Mouse (Mus musculus) macrophage (primary cell): Measurements from ENCODE around the gene Schip1. TPM values are rescaled to one million over a fixed set of nuclear protein-coding genes. Genes with fewer than 3 reads are reported as not detected.

ENCODE experiments used
- H3K27ac ChIP-seq: fragments of 350-480 bp; formaldehyde crosslinking; 2 replicates; pipeline ENCODE4 v1.9.0; 2021
- H3K36me3 ChIP-seq: fragments of 350-480 bp; formaldehyde crosslinking; 2 replicates; pipeline ENCODE4 v1.9.0; 2021; ENCODE audit errors: inconsistent target
- H3K4me3 ChIP-seq: fragments of 350-480 bp; formaldehyde crosslinking; 2 replicates; pipeline ENCODE4 v1.9.0; 2021; ENCODE audit errors: inconsistent target
- H3K79me2 ChIP-seq: fragments of 350-480 bp; formaldehyde crosslinking; 2 replicates; pipeline ENCODE4 v1.9.0; 2021; ENCODE audit errors: inconsistent target
- WGBS: methylation state at CpG from one replicate; pipeline ENCODE4 v1.1.7; 2026; ENCODE audit warnings: inconsistent platforms; ENCODE audit not compliant: missing documents; 5-methylcytosine and 5-hydroxymethylcytosine counted together
- polyA plus RNA-seq: library from polyadenylated mRNA; stranded (reverse); fragments of 250-400 nt; gene quantifications from 3 replicates; pipeline ENCODE4 v1.2.4, GENCODE M21; 2018; ENCODE audit warnings: inconsistent platforms

Schip1 gene
- polyA plus RNA-seq, 1 experiment from 2014 or later, result not detected

DNA sequence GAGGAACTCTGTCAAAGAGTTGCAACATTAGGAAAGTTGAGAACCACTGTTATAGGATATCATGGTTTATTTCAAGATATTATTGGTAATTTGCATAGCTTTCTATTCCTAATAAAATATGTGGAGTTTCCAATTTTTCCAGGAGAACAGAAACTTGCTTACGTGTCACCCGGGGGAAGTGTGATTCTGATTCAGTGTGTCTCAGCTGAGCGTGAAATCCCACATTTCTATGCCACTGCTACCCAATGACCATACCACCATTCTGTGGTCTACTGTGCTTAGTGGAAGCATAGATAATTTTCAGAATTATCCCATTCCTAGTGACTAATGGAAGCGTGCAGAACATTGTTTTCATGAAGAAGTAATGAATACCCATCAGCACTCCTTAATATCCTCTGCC, 532.3 kb downstream of the Schip1 start:
- Histone ChIP-seq H3K79me2 (no peaks in the 10 kb centered on the region), H3K27ac (no peak overlapping the region), H3K36me3 (no peaks in the 10 kb centered on the region), H3K4me3 (no peak overlapping the region)
- 85% methylated on average over 4 of the region's 4 CpGs for whole genome bisulfite sequencing

DNA sequence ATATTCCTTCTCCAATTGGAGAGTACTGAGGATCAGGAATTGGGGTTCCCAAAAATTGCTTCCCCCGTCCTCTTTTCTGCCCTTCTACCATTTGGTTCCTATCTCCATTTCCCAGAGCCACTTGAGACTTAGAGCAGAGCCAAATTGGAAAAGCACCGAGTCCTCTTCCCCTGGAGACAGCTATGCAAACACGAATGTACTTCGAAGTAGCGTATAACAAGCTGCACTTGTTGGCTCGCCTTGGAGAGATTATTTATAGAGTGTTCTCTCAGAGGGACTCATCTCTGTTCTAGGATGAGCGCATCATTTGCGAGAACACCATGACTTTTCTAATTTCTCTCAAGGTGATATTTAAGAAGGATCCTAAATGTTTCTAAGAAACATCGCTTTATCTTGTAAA, 538.3 kb downstream of the Schip1 start:
- no peaks in the 10 kb centered on the region for H3K36me3 ChIP-seq
- no peaks in the 10 kb centered on the region for H3K79me2 ChIP-seq
- H3K27ac ChIP-seq, result no peak overlapping the region
- H3K4me3 ChIP-seq, result no peak overlapping the region
- WGBS, result 95% methylated on average over 9 of the region's 9 CpGs

DNA sequence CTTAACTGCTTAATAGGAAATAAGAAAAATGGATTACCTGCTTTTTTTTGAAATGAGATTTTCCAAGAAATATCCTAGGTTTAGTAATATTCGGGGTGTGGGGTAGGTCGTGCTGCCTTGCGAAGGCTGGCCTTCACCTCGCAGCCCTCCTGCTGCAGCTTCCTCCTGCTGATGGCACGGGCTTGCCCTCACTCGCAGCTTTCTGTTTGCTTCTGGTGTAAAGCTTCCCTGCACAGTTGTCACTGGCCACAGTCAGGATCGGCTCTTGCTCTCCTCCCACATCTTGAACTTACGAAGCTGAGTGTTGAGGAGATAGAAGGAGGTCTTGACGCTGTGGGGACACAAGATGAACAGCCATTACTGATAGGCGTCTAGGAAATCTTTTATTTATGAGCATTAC, 539.9 kb downstream of the Schip1 start:
- no peaks in the 10 kb centered on the region for H3K79me2 ChIP-seq
- no peak overlapping the region for H3K27ac ChIP-seq
- no peak overlapping the region for H3K4me3 ChIP-seq
- 69% methylated on average over 10 of the region's 10 CpGs for WGBS
- no peaks in the 10 kb centered on the region for H3K36me3 ChIP-seq

DNA sequence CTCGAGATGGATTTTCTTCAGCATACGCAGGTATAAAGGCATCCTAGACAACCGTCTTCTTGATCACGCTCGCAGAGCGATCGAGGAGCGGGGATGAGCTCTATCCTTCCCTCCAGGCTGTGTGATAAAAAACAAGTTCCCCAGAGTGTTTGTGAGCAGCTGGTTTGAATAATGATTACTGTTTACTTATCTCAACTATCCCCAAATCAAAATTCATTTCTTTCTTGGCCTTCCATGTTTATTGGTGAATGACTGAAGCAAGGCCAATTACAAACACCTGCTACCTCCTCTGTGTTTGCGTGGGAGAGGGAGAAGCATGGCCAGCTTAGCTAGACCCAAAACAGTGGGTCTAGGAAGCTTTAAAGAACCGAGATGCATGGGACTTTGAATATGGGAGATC, 540.4 kb downstream of the Schip1 start:
- Histone ChIP-seq H3K36me3 (no peaks in the 10 kb centered on the region), H3K4me3 (no peak overlapping the region), H3K79me2 (no peaks in the 10 kb centered on the region), H3K27ac (no peak overlapping the region)
- WGBS, result 95% methylated on average over 10 of the region's 10 CpGs

DNA sequence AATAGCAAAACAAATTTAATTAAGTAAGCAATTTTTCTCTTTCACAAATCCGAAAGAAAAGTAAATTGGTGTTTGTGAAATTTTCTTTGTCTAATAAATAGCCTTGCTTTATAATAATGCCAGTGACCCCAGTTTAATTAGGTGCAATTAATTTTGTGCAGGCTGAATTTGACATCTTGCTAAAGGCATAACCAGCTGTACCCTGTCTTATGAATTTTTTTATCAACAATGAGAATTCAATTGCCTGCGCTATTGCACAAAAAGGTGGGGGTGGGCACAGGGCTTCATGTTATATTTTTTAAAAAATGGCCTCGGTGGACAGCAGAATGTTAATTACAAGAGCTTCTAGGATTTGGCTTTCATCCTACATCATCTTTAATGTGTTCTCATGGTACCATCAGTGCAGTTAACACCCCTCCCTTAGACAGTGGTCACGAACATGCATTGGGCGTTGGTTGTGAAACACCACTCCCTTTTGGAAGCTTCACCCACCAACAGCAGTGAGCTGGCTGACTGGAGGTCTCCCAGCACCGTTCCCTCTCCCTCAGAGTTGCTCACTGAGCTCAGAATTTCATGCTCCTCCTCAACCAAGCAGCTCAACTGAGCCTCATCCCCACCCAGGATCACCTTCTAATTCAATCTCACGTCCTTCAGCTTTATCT, 541.5 kb downstream of the Schip1 start:
- WGBS, result 73% methylated on average over 7 of the region's 7 CpGs
- Histone ChIP-seq H3K4me3 (no peak overlapping the region), H3K27ac (no peak overlapping the region), H3K36me3 (no peaks in the 10 kb centered on the region), H3K79me2 (no peaks in the 10 kb centered on the region)

DNA sequence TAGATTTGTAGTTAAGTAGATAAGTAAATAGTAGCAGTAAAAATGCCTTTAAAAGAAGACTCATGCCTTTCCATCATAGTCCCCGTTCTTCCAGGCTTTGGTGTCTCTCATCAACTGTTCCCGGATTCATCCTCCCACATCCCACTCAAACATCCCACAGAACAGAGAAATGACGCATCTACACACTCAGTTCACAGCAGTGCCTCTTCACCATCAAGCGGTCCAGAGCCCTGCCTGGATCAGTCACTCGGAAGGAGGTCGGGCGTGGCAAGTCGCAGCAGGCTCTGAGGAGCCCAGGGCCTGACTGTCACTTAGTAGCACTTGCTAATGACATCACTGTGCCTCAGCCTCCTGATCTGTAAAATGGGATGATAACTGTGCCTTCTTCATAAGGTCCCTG, 542.1 kb downstream of the Schip1 start:
- Histone ChIP-seq H3K4me3 (no peak overlapping the region), H3K27ac (no peak overlapping the region), H3K79me2 (no peaks in the 10 kb centered on the region), H3K36me3 (no peaks in the 10 kb centered on the region)
- 100% methylated on average over 7 of the region's 8 CpGs for WGBS

DNA sequence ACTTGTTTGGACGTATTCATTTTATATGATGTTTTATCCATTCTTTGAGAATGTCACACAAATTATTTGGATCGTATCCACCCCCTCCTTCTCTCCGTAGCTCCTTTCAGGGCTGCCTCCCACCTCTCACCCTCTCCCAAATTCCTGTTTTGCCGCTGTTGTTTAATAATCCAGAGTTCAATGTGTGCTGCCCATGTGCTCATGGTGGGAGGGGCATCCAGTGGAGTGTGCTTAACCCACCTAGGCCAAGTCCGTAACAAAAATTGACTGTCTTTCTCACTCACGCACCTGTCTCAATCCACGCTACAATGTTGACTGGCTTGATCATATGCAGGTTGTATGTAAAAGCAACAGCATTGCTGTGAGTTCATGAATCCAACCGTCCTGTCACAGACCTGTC, 542.7 kb downstream of the Schip1 start:
- Histone ChIP-seq H3K4me3 (no peak overlapping the region), H3K27ac (no peak overlapping the region), H3K79me2 (no peaks in the 10 kb centered on the region), H3K36me3 (no peaks in the 10 kb centered on the region)
- 95% methylated on average over 8 of the region's 8 CpGs for WGBS

DNA sequence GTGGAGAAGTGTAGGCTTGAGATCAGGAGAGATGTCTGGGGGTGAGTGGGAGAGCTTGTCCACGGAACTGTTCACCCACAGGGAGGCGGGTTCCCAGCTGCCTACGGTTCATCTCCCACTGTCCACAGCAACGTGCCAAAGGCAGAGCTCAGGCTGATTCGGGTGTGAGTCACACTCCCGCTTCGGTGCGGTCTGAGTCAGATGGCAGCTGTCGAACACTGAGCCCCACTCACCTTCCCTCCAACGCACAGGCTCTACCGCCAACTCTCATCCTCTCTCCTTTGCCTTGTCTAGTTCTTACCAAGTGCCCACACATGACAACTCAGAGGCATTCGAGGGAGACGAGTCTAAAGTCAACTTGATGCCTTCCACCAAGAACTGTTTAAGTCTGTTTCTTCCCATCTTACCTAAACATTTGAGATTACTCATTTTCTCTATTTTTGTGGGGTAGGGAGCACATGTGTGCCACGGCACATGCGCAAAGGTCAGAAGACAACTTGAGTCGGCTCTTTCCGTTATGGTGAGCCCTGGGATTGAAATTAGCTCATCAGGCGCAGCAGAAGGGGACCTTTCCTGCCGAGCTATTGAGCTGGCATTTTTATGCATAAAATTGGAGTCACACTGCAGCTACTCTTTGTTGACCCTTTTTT, 544.4 kb downstream of the Schip1 start:
- H3K27ac ChIP-seq, result no peak overlapping the region
- 83% methylated on average over 19 of the region's 19 CpGs for WGBS
- no peaks in the 10 kb centered on the region for H3K79me2 ChIP-seq
- H3K36me3 ChIP-seq, result no peaks in the 10 kb centered on the region
- no peak overlapping the region for H3K4me3 ChIP-seq

DNA sequence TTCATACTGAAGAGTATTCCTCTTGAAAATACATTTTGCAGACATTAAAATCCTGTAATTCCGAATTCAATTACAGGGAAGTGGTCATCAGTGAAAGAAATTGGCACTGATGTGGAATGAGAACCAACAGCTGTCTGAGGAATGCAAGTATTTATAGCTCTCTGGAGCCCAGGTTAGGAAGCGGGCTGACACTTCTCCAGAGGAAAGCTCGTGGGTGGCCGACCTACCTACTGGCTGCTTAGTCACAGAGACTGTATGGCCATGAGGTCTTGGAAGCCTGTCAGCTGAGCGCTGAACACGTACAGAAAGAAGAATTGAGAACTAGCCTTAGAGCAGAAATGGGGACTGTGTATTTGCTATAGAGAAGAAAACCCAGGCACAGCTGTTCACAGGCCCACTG, 545.4 kb downstream of the Schip1 start:
- 50% methylated on average over 6 of the region's 6 CpGs for WGBS
- no peaks in the 10 kb centered on the region for H3K36me3 ChIP-seq
- H3K79me2 ChIP-seq, result no peaks in the 10 kb centered on the region
- no peak overlapping the region for H3K4me3 ChIP-seq
- H3K27ac ChIP-seq, result no peak overlapping the region

DNA sequence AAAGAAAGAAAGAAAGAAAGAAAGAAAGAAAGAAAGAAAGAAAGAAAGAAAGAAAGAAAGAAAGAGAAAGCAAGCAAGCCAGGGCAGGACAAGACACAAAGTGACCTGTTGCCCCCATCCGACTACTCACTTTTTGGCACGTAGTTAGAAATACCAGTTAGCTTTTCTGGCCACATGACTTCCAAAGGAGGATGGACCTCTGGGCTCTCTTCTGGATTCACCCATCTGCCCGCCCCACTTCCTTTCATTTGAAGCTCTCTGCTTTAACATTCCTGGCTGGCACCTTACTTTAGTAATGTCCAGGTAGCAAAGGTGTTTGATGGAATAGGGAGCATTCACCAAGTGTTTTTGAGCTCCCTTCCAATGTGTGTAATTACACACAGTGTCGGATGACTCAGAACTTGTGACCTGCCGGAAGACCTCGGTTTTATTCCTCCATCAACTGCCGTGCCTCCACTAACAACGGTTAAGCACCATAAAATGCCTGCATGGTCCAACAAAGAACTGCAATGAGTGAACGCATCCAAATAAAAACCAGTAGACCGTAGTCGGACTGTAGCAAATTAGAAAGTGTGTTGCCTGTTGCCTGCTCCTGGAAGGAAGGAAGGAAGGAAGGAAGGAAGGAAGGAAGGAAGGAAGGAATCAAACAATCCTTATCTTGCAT, 546.1 kb downstream of the Schip1 start:
- H3K27ac ChIP-seq, result no peak overlapping the region
- H3K79me2 ChIP-seq, result no peaks in the 10 kb centered on the region
- H3K4me3 ChIP-seq, result no peak overlapping the region
- 91% methylated on average over 11 of the region's 11 CpGs for WGBS
- no peaks in the 10 kb centered on the region for H3K36me3 ChIP-seq

DNA sequence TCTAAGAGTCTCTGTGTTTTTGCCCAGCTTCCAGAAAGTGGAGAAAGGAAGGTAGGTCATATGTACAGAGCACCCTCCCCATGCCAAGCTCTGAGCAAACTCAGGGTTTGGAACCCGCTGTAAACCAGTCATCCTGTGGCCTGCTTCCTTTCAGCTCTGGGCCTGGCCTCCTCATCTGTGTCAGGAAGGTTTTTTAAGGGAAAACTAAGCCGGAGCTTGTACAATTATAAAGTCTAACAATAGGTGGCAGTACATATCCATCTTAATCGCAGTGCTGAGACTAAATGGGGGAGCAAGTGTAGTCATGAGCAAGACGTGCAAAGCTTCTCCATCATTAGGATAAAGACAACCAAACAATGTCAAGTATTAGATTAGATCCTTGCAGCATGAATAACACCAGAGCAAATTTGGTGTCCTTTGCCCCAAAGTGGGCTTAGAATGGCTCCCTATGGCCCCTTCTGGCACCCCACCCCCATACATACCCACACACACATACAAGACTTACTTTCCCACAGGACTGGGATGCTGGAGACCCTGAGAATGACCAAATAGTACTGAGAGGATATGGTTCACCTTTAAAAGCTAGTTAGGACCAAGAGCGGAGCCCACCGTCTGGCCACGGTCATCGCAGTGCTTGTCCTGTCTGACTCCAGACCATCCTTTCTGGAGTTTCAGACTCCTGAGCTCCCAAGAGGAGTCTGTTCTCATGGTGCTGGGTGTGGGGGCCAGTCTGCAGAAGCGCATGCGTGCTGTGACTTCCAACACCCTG, 550.6 kb downstream of the Schip1 start:
- no peak overlapping the region for H3K27ac ChIP-seq
- H3K4me3 ChIP-seq, result no peak overlapping the region
- H3K36me3 ChIP-seq, result no peaks in the 10 kb centered on the region
- H3K79me2 ChIP-seq, result no peaks in the 10 kb centered on the region
- WGBS, result 41% methylated on average over 10 of the region's 10 CpGs

DNA sequence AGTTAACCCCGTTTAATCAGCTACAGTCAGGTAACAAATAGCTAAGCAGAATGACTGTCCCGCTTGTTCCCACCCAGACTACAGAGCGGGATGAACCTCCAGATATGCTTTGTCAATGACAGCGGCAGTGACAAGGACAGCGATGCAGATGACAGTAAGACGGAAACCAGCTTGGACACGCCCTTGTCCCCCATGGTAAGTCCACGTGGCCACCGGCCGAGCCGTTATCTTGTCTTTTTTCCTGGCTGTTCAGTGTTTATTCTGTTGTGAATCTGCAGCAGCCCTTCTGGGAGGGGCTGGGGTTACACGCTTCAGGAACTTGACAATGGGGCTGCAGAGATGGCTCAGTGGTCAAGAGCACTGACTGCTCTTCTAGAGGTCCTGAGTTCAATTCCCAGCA, 551.8 kb downstream of the Schip1 start:
- Histone ChIP-seq H3K27ac (no peak overlapping the region), H3K79me2 (no peaks in the 10 kb centered on the region), H3K36me3 (no peaks in the 10 kb centered on the region), H3K4me3 (no peak overlapping the region)
- WGBS, result 86% methylated on average over 12 of the region's 12 CpGs

DNA sequence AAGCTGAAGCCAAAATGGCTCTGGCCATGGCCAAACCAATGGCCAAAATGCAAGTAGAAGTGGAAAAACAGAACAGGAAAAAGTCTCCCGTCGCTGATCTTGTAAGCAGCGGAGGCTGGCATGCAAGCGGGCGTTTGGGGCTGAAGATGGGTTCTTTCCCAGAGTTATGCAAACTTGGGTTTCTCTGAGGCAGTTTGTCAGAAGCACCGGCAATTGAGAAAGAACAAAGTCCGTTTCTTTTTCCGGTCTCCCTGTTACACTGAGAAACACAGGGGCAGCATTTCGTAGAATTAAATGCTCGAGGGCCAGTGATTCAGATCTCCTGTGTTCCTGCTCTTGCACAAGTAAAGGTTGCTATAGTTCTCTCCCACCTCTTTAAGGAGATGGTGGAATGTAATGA, 553.1 kb downstream of the Schip1 start:
- no peak overlapping the region for H3K4me3 ChIP-seq
- whole genome bisulfite sequencing, result 44% methylated on average over 10 of the region's 10 CpGs
- H3K36me3 ChIP-seq, result no peaks in the 10 kb centered on the region
- no peaks in the 10 kb centered on the region for H3K79me2 ChIP-seq
- H3K27ac ChIP-seq, result no peak overlapping the region

DNA sequence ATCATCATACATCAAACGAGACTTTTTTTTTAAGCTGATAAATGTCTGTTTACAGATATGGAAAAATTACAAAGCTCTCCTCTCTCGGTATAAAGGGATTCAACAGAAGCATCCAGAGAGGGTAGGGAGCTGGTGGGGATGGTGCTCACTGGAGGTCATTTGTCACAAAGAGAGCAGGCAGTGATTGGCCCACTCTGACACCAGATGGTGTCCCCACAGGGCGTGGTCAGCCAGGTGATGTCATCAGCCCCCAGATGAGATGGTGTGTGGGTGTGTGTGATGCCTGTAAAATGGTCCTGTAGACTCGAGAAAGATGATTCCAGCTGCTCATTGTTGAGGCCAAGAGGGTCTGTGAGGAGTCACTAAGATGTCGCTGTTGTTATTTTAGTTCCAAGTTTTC, 554.5 kb downstream of the Schip1 start:
- Histone ChIP-seq H3K79me2 (no peaks in the 10 kb centered on the region), H3K27ac (no peak overlapping the region), H3K4me3 (no peak overlapping the region), H3K36me3 (no peaks in the 10 kb centered on the region)
- WGBS, result 84% methylated on average over 5 of the region's 5 CpGs

DNA sequence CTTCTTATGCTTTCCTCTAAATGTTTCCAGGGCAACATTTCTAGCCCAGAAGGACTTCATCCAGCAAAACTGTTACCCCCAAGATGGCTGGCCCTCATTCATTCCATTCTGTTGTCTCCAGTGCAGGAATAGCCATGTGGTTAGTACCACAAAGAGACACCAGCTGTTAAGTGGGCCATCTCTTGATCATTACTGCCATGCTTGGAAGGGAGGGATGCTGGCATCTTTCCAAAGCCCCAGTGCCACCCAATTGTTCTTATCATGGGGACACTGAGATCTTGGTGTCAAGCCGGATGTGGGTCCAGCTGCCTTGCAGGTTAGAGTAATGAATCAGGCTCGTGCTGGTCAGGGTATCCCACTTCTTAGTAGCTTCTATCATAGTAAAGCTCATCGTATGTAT, 557.4 kb downstream of the Schip1 start:
- Histone ChIP-seq H3K36me3 (no peaks in the 10 kb centered on the region), H3K27ac (no peak overlapping the region), H3K79me2 (no peaks in the 10 kb centered on the region), H3K4me3 (no peak overlapping the region)
- 100% methylated on average over 3 of the region's 3 CpGs for WGBS
